Mouse (Mus musculus) heart, embryonic 14.5 days (tissue): ENCODE measurements around the gene Cenpp. TPM values are rescaled to one million over a fixed set of nuclear protein-coding genes. Genes with fewer than 3 reads are reported as not detected.

Experiments
- ATAC-seq: fragments of 200-750 bp; cut with Nextera tagmentation; 2 replicates; pipeline ENCODE4 v1.8.0; 2017; ENCODE audit warnings: low read depth, moderate TSS enrichment; ENCODE audit not compliant: insufficient number of reproducible peaks, insufficient read depth, low FRiP score
- H3K27ac ChIP-seq, 2 experiments: fragments of 200-500 bp in 1 of 2; fragments of 300-500 bp in 1 of 2; sonication (generic) in 1 of 2; replicated peaks in 1 of 2; 2 replicates each; pipeline ENCODE4 v1.5.1; 2012 to 2014; ENCODE audit warnings: low read depth in 2 of 2, low read length in 2 of 2, control low read depth in 1 of 2, mild to moderate bottlenecking in 1 of 2, mixed read lengths in 1 of 2; ENCODE audit not compliant: control insufficient read depth in 1 of 2, insufficient read depth in 1 of 2
- H3K27me3 ChIP-seq: fragments of 300-500 bp; sonication (generic); 2 replicates; pipeline ENCODE4 v1.6.1; 2014; ENCODE audit warnings: mild to moderate bottlenecking, low read length, control low read depth; ENCODE audit not compliant: control insufficient read depth, insufficient read depth
- H3K36me3 ChIP-seq: fragments of 300-500 bp; sonication (generic); 2 replicates; pipeline ENCODE4 v1.6.1; 2014; ENCODE audit warnings: mild to moderate bottlenecking, control low read depth, low read length, mixed read lengths; ENCODE audit not compliant: control insufficient read depth, insufficient read depth
- H3K4me1 ChIP-seq, 2 experiments: fragments of 200-500 bp in 1 of 2; fragments of 300-500 bp in 1 of 2; sonication (generic) in 1 of 2; 2 replicates each; pipeline ENCODE4 v1.6.1; 2012 to 2014; ENCODE audit warnings: low read length in 2 of 2, control low read depth in 1 of 2, mixed read lengths in 1 of 2; ENCODE audit not compliant: control insufficient read depth in 2 of 2, insufficient read depth in 2 of 2
- H3K4me2 ChIP-seq: fragments of 300-500 bp; sonication (generic); 2 replicates; pipeline ENCODE4 v1.6.1; 2014; ENCODE audit warnings: mild to moderate bottlenecking, low read length
- H3K4me3 ChIP-seq, 2 experiments: fragments of 200-500 bp in 1 of 2; fragments of 300-500 bp in 1 of 2; sonication (generic) in 1 of 2; 2 replicates each; pipeline ENCODE4 v1.5.1; 2012 to 2014; ENCODE audit warnings: low read length in 2 of 2, mild to moderate bottlenecking in 2 of 2, control low read depth in 1 of 2, low read depth in 1 of 2, moderate library complexity in 1 of 2; ENCODE audit not compliant: control insufficient read depth in 1 of 2, insufficient read depth in 1 of 2
- H3K9ac ChIP-seq: fragments of 300-500 bp; sonication (generic); 2 replicates; pipeline ENCODE4 v1.6.1; 2014; ENCODE audit warnings: mild to moderate bottlenecking, low read length
- H3K9me3 ChIP-seq: fragments of 300-500 bp; sonication (generic); 2 replicates; pipeline ENCODE4 v1.6.1; 2016; ENCODE audit warnings: low read length, control low read depth; ENCODE audit not compliant: control insufficient read depth
- WGBS: fragments of 180-500 bp; shearing (Covaris S2); extraction: QIAGEN DNeasy Blood & Tissue Kit; methylation state at CpG from one replicate; pipeline ENCODE4 v1.1.7; 2014; 5-methylcytosine and 5-hydroxymethylcytosine counted together
- polyA plus RNA-seq: library from polyadenylated mRNA; unstranded; fragments of >200 nt; fragmentation: Nextera tagmentation; extraction: Ambion mirVana; gene quantifications from 2 replicates; pipeline ENCODE4 v1.2.1, GENCODE M21; 2014

Gene Cenpp
- polyA plus RNA-seq, 1 experiment from 2014 or later = 27.5 TPM

GRCm38 (mm10) chr13:49526235-49526634, 126.3 kb downstream of the Cenpp start:
- Histone ChIP-seq H3K36me3 (0 out of 2 replicates have a peak, but pooled peaks cover 2% of the 10 kb centered on the region), H3K27me3 (no peaks in the 10 kb centered on the region), H3K27ac (no peak overlapping the region), H3K9me3 (no peaks in the 10 kb centered on the region), H3K9ac (no peak overlapping the region), H3K4me3 (no peak overlapping the region), H3K4me2 (no peak overlapping the region), H3K4me1 (no peaks in the 10 kb centered on the region)
- no peak for ATAC-seq
- 80% methylated on average over 2 of the region's 2 CpGs for WGBS

GRCm38 (mm10) chr13:49518761-49519160, 133.8 kb downstream of the Cenpp start:
- no peak overlapping the region for H3K9ac ChIP-seq
- no peaks in the 10 kb centered on the region for H3K9me3 ChIP-seq
- H3K4me3 ChIP-seq = no peak overlapping the region
- H3K27ac ChIP-seq = no peak overlapping the region
- no peak for ATAC-seq
- H3K4me2 ChIP-seq = no peak overlapping the region
- H3K27me3 ChIP-seq = no peaks in the 10 kb centered on the region
- WGBS = 54% methylated on average over 2 of the region's 2 CpGs
- no peaks in the 10 kb centered on the region; a peak in 1 of 4 replicates for H3K4me1 ChIP-seq
- 0 out of 2 replicates have a peak, but pooled peaks cover 2% of the 10 kb centered on the region for H3K36me3 ChIP-seq

GRCm38 (mm10) chr13:49507176-49507575, 145.4 kb downstream of the Cenpp start:
- 51% methylated on average over 3 of the region's 3 CpGs for WGBS
- no peaks in the 10 kb centered on the region for H3K27me3 ChIP-seq
- H3K9ac ChIP-seq = no peak overlapping the region
- H3K4me3 ChIP-seq = no peak overlapping the region
- no peaks in the 10 kb centered on the region for H3K36me3 ChIP-seq
- H3K4me1 ChIP-seq = peaks cover 0 to 8% of the 10 kb centered on the region in 2 experiments; a peak in 1 of 4 replicates
- ATAC-seq = no peak
- H3K9me3 ChIP-seq = no peaks in the 10 kb centered on the region
- no peak overlapping the region for H3K27ac ChIP-seq
- H3K4me2 ChIP-seq = no peak overlapping the region

GRCm38 (mm10) chr13:49505776-49506175, 146.8 kb downstream of the Cenpp start:
- Histone ChIP-seq H3K27me3 (no peaks in the 10 kb centered on the region), H3K9me3 (no peaks in the 10 kb centered on the region), H3K9ac (no peak overlapping the region), H3K4me3 (no peak overlapping the region), H3K4me1 (peaks cover 0 to 8% of the 10 kb centered on the region in 2 experiments; a peak in 1 of 4 replicates), H3K27ac (no peak overlapping the region), H3K36me3 (no peaks in the 10 kb centered on the region), H3K4me2 (peak overlapping the region; percentile 49)
- WGBS = 70% methylated on average over 4 of the region's 4 CpGs
- ATAC-seq = no peak

- Histone ChIP-seq H3K27me3 (no peaks in the 10 kb centered on the region), H3K9ac (no peak within 1 kb of the TSS), H3K36me3 (no peaks in the 10 kb centered on the region), H3K27ac (peak within 1 kb of the TSS in 1 of 2 experiments; percentile 2; a peak in 2 of 4 replicates), H3K4me2 (peak within 1 kb of the TSS; percentile 49), H3K9me3 (no peaks in the 10 kb centered on the region), H3K4me3 (peak within 1 kb of the TSS in 1 of 2 experiments; percentile 12; a peak in 1 of 4 replicates), H3K4me1 (peaks cover 0 to 8% of the 10 kb centered on the region in 2 experiments; a peak in 1 of 4 replicates)
- ATAC-seq = no peak
- WGBS = 64% methylated on average over 4 of the region's 4 CpGs
Observed at GRCm38 (mm10) chr13:49504510-49504909, 148.1 kb downstream of the Cenpp start, which contains the start of gene Ecm2. Gene Ecm2 (plus strand): TSS chr13:49504810.

GRCm38 (mm10) chr13:49492376-49493368, 159.9 kb downstream of the Cenpp start, which contains the start of gene Tes3-ps:
Gene Tes3-ps (plus strand): TSS chr13:49493318.
- Histone ChIP-seq H3K4me2 (no peak within 1 kb of the TSS), H3K9me3 (no peaks in the 10 kb centered on the region), H3K9ac (no peak within 1 kb of the TSS), H3K27me3 (no peaks in the 10 kb centered on the region), H3K27ac (0 out of 4 replicates have a peak within 1 kb of the TSS, but pooled peaks of 1 of the 2 experiments have one; percentile 46), H3K36me3 (no peaks in the 10 kb centered on the region), H3K4me3 (no peak within 1 kb of the TSS), H3K4me1 (peaks cover 3 to 11% of the 10 kb centered on the region in 2 experiments; a peak in 3 of 4 replicates)
- WGBS = 37% methylated on average over 6 of the region's 6 CpGs
- ATAC-seq = no peak

GRCm38 (mm10) chr13:49485388-49485787, 167.2 kb downstream of the Cenpp start:
- no peak overlapping the region for H3K9ac ChIP-seq
- no peak overlapping the region for H3K4me2 ChIP-seq
- H3K9me3 ChIP-seq = no peaks in the 10 kb centered on the region
- no peak for ATAC-seq
- H3K4me3 ChIP-seq = no peak overlapping the region
- no peaks in the 10 kb centered on the region for H3K36me3 ChIP-seq
- peaks cover 2 to 7% of the 10 kb centered on the region in 2 experiments; a peak in 2 of 4 replicates for H3K4me1 ChIP-seq
- no peaks in the 10 kb centered on the region for H3K27me3 ChIP-seq
- 90% methylated on average over 5 of the region's 5 CpGs for WGBS
- H3K27ac ChIP-seq = no peak overlapping the region
